Mouse (Mus musculus): ENCODE data around the gene Ttc30b. TPM values are rescaled to one million over a fixed set of nuclear protein-coding genes. Genes with fewer than 3 reads are reported as not detected.

Gene Ttc30b
- polyA plus RNA-seq (2014; fragmentation: Illumina TruSeq; extraction: RNeasy Lipid Tissue Mini Kit (QIAGEN cat#74804); ENCODE audit: low replicate concordance): 21.2 TPM

DNA sequence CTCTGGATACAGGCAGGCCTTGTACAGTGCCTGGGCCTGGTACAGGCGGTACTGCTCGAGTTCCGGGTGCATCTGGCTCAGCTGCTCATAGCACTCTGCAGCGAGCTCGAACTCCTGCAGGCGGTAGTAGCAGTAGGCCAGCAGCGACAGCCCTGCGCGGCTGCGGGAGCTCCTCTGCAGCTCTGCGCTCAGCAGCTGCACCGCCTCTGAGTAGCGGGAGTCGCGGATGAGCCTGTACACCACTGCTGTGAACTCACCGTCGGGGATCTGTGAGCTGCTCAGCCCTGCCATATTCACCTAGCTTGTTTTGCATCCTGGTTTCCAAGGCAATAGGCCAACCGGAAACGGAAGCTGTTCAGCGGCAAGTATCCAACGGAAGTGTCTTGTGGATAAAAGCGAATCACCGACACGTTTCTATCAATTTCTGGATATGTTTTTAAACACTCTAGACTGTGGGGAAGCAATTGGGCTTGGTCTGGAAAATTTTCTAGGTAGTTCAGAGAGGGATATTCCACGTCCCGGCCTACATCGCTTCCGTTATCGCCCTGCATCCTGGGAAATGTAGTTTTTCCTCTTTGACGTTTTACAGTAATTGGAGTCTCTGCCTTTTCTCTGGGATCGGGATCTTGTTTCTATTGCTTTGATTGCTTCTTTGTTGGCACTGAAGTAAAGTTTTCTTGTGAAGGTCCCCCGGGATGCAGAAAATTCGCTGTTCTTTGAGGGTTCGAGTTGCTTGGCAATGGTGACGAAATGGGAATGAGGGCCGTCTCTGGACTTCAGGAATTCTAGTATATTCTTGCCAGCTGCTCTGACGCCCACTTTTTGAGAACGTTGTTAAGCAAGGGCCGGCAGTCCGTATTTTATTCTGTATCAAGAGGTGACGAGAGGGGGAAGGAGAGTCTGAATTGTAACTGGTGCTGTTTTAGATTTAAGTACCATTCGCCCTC lies at the start of gene Ttc30b:
TSS of gene Ttc30b (minus strand) at position 469 of the 947 bp plus-strand sequence.

DNA sequence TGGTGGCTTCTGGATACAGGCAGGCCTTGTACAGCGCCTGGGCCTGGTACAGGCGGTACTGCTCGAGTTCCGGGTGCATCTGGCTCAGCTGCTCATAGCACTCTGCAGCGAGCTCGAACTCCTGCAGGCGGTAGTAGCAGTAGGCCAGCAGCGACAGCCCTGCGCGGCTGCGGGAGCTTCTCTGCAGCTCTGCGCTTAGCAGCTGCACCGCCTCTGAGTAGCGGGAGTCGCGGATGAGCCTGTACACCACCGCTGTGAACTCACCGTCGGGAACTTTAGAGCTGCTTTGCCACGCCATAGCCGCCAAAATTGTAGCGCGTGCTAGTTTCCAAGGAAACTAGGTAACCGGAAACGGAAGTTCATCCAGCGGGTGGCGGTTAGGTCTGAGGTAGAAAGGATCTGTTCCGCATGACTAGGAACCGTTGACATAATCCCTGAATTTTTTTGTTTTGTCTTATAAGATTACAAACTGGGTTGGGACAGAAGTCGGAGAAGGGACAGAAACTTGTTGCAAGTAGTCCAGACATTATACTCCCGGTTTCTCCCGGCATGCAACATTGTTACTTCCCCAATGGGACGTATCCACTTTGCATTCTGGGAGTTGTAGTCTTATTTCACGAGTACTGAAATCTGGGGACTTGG lies 43.2 kb upstream of the Ttc30b start, which contains the start of gene Ttc30a1:
TSS of gene Ttc30a1 (minus strand) at position 528 of the 642 bp plus-strand sequence.

DNA sequence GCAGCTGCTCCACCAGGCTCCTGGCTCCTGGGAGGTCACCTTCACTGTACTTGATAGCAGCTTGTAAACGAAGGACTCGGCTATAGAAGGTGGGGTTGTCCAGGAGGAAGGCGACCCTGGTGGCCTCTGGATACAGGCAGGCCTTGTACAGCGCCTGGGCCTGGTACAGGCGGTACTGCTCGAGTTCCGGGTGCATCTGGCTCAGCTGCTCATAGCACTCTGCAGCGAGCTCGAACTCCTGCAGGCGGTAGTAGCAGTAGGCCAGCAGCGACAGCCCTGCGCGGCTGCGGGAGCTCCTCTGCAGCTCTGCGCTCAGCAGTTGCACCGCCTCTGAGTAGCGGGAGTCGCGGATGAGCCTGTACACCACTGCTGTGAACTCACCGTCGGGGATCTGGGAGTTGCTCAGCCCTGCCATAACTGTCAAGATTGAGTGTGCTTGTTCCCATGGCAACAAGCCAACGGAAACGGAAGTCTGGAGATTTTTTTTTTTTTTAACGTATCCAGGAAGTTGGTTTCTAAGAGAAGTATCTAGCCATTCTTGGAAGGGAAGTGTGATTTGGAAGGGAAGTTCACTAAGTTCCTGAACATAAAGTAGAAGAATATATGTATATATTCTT lies 39.5 kb upstream of the Ttc30b start, which contains the start of gene Ttc30a2:
TSS of gene Ttc30a2 (minus strand) at position 419 of the 617 bp plus-strand sequence.

Other genes with a start within 250 kb of the Ttc30b start
- gene Nfe2l2, start 233.9 kb downstream of the Ttc30b start, polyA plus RNA-seq (2014; fragmentation: Illumina TruSeq; extraction: RNeasy Lipid Tissue Mini Kit (QIAGEN cat#74804); ENCODE audit: low replicate concordance): 559 TPM
- gene Agps, start 106.4 kb downstream of the Ttc30b start, polyA plus RNA-seq (2014; fragmentation: Illumina TruSeq; extraction: RNeasy Lipid Tissue Mini Kit (QIAGEN cat#74804); ENCODE audit: low replicate concordance): 48.7 TPM
- gene Ttc30a2, start 39.6 kb upstream of the Ttc30b start, polyA plus RNA-seq (2014; fragmentation: Illumina TruSeq; extraction: RNeasy Lipid Tissue Mini Kit (QIAGEN cat#74804); ENCODE audit: low replicate concordance): not detected
- 5.3 TPM for gene Ttc30a1, start 43.4 kb upstream of the Ttc30b start, polyA plus RNA-seq (2014; fragmentation: Illumina TruSeq; extraction: RNeasy Lipid Tissue Mini Kit (QIAGEN cat#74804); ENCODE audit: low replicate concordance)